Mouse (Mus musculus): ENCODE data around the gene Tnfsf9. TPM values are rescaled to one million over a fixed set of nuclear protein-coding genes. Genes with fewer than 3 reads are reported as not detected.
"Not testable (repeated sequence)": the region's sequence is repeated elsewhere in the genome, so short reads cannot be mapped to it uniquely, and the experiment has no call there.

Gene Tnfsf9
- polyA plus RNA-seq, 1 experiment from 2014 or later = 9.9 TPM

DNA sequence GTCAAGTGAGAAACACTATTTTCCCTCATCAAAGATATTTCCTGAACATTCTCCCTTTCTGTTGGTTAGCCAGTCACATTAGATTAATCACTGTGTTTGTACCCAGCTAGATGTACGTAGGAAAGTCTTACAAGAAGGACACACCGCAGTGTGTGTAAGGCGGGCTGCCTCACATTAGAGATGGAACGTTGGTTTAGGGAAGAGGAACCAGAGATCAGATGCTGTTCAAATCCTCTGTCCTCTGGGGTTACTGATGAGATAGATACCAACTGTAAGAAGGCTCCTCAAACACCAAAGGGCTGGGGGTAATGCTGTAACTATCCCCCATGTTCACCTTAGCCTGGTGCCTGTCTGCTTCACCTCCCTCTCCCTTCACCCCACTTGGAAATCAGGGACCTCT is 19.7 kb downstream of the Tnfsf9 start:
- Histone ChIP-seq H3K4me3 (ENCODE audit: low read length) (no peak overlapping the region), H3K9ac (replicated peaks; ENCODE audit: low read length) (no peak overlapping the region), H3K36me3 (ENCODE audit: insufficient read depth, low read length) (no peaks in the 10 kb centered on the region), H3K27ac (ENCODE audit: low read length) (no peak overlapping the region), H3K27me3 (ENCODE audit: insufficient read depth, low read length) (no peaks in the 10 kb centered on the region), H3K4me1 (ENCODE audit: insufficient read depth, low read length) (no peaks in the 10 kb centered on the region), H3K4me2 (replicated peaks; ENCODE audit: low read depth, low read length) (no peak overlapping the region), H3K9me3 (ENCODE audit: low read length) (no peaks in the 10 kb centered on the region)
- ATAC-seq (ENCODE audit: low FRiP score, low TSS enrichment) = no peak
- WGBS = 89% methylated on average over 4 of the region's 4 CpGs

DNA sequence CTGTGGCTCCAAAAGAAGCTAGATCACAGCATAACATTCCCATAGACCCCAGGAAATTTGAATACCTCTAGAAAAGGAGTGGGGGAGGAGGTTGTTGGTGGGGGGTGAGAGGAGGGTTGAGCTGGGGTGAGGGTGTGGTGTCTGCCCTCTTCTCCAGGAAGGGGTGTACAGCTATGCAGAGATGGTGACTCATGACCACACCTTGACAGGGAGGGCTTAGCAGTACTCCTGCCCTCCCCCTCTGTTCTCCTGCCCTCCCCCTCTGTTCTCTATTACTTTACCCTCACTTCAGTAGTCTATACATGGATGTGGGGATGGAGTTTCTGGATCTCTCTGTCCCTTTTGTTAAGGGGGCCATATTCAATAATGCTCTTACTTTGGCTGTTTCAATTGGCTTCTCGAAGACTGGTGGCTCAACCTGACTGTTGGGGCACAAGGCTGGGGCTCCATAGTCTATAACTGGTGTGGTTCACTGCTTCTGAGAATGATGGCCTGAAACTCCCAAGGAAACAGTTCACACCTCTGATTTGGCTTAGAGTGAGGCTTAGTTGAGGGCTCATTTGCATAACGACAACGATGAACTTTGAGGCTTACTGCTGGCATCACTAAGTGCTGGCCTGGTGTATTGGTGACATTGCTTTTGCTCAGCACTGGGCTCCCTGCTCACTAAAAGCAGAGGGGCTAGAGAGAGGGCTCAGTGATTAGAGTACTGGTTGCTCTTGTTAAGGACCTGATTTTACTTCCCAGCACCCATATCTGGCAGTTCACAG is 20.9 kb downstream of the Tnfsf9 start:
- no peak overlapping the region for H3K4me3 ChIP-seq (ENCODE audit: low read length)
- no peak overlapping the region for H3K9ac ChIP-seq (replicated peaks; ENCODE audit: low read length)
- no peaks in the 10 kb centered on the region for H3K9me3 ChIP-seq (ENCODE audit: low read length)
- H3K4me2 ChIP-seq (replicated peaks; ENCODE audit: low read depth, low read length) = no peak overlapping the region
- H3K4me1 ChIP-seq (ENCODE audit: insufficient read depth, low read length) = no peaks in the 10 kb centered on the region
- H3K27me3 ChIP-seq (ENCODE audit: insufficient read depth, low read length) = no peaks in the 10 kb centered on the region
- 68% methylated on average over 3 of the region's 3 CpGs for WGBS
- no peak for ATAC-seq (ENCODE audit: low FRiP score, low TSS enrichment)
- no peaks in the 10 kb centered on the region for H3K36me3 ChIP-seq (ENCODE audit: insufficient read depth, low read length)
- no peak overlapping the region for H3K27ac ChIP-seq (ENCODE audit: low read length)

DNA sequence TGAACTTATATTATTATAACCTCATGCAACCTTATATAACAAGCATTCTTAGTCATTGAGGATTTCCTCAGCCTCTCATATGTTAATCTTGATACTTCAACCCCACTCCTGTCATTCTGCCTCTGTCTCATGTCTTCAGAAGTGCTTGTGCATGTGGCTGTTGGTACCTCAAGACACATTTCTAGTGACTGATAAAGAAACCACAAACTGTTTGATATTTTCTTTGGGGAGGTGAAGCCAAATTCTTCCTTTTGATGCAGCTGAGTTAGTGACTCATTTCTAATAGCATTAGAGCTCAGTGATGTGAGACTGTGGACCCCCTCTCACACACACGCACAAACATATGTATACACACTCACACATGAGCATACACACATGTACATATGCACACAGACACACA is 26.7 kb downstream of the Tnfsf9 start:
- H3K36me3 ChIP-seq (ENCODE audit: insufficient read depth, low read length) = no peaks in the 10 kb centered on the region
- H3K9ac ChIP-seq (replicated peaks; ENCODE audit: low read length) = no peak overlapping the region
- no peaks in the 10 kb centered on the region for H3K9me3 ChIP-seq (ENCODE audit: low read length)
- WGBS = 82% methylated on average over 1 of the region's 1 CpGs
- no peak overlapping the region for H3K4me3 ChIP-seq (ENCODE audit: low read length)
- H3K27me3 ChIP-seq (ENCODE audit: insufficient read depth, low read length) = no peaks in the 10 kb centered on the region
- ATAC-seq (ENCODE audit: low FRiP score, low TSS enrichment) = no peak
- H3K27ac ChIP-seq (ENCODE audit: low read length) = no peak overlapping the region
- no peak overlapping the region for H3K4me2 ChIP-seq (replicated peaks; ENCODE audit: low read depth, low read length)
- H3K4me1 ChIP-seq (ENCODE audit: insufficient read depth, low read length) = no peaks in the 10 kb centered on the region

DNA sequence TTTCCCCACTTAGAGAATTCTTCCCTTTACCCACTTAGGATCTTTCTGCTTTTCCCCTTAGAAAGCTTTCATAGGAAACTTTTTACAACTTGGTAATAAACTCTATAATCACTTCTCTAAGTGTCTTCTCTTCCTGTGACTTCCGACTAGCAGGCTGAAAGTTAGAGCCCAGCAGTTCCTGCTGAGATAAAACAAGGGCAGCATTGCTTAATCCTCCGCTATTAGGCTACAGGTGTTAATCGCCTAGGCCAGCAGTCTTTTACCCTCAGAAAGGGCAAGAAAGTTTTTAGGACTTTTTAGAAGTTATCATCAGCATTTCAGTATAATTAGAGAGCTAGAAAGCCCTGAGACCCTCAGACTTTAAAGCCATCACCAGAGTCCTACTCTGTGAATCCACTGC is 28.9 kb downstream of the Tnfsf9 start:
- H3K9me3 ChIP-seq (ENCODE audit: low read length); H3K36me3 ChIP-seq (ENCODE audit: insufficient read depth, low read length); H3K27me3 ChIP-seq (ENCODE audit: insufficient read depth, low read length); H3K4me2 ChIP-seq (replicated peaks; ENCODE audit: low read depth, low read length); H3K9ac ChIP-seq (replicated peaks; ENCODE audit: low read length); H3K4me3 ChIP-seq (ENCODE audit: low read length); H3K27ac ChIP-seq (ENCODE audit: low read length); ATAC-seq (ENCODE audit: low FRiP score, low TSS enrichment); H3K4me1 ChIP-seq (ENCODE audit: insufficient read depth, low read length): not testable (repeated sequence)
- WGBS = 9% methylated on average over 3 of the region's 3 CpGs

DNA sequence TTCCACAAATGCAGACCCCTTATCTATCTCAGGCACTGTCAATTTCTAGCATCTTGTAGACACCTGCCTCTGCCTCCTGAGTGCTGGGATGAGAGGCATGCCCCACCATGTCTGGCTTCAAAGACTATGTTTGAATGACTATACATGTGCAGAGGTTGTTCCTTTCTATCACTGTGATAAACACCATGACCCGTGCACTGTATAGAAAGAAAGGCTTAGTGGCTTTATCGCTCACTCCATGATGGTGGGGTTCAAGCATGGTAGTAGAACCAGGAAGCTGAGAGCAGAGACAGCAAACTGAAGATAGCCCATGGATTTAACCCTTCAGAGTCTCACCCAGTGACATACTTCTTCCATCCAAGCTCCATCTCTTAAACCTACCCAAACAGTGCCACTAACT is 29.6 kb downstream of the Tnfsf9 start:
- no peak overlapping the region for H3K4me2 ChIP-seq (replicated peaks; ENCODE audit: low read depth, low read length)
- H3K36me3 ChIP-seq (ENCODE audit: insufficient read depth, low read length) = no peaks in the 10 kb centered on the region
- H3K9me3 ChIP-seq (ENCODE audit: low read length) = no peaks in the 10 kb centered on the region
- H3K9ac ChIP-seq (replicated peaks; ENCODE audit: low read length) = no peak overlapping the region
- H3K4me3 ChIP-seq (ENCODE audit: low read length) = no peak overlapping the region
- H3K4me1 ChIP-seq (ENCODE audit: insufficient read depth, low read length) = no peaks in the 10 kb centered on the region
- no peak for ATAC-seq (ENCODE audit: low FRiP score, low TSS enrichment)
- 92% methylated on average over 2 of the region's 2 CpGs for WGBS
- H3K27ac ChIP-seq (ENCODE audit: low read length) = no peak overlapping the region
- H3K27me3 ChIP-seq (ENCODE audit: insufficient read depth, low read length) = no peaks in the 10 kb centered on the region

DNA sequence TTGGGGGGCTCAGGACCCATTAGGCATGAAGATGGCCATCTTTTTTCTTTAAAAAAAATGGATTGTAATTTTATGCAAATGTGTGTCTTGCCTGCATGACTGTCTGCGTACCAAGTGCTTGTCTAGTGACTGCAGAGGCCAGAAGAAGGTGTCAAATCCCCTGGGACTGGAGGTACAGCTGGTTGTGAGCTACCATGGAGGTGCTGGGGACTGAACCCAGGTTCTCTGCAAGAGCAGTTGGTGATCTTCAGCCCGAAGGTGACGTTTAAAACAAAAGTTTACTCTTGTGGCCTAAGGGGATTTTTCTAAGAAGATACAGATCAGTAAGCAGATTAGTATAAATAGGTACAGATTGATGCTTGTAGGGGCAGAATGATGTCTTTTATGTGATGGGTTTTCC is 30.5 kb downstream of the Tnfsf9 start:
- Histone ChIP-seq H3K4me3 (ENCODE audit: low read length) (no peak overlapping the region), H3K27ac (ENCODE audit: low read length) (no peak overlapping the region), H3K9ac (replicated peaks; ENCODE audit: low read length) (no peak overlapping the region), H3K36me3 (ENCODE audit: insufficient read depth, low read length) (no peaks in the 10 kb centered on the region), H3K27me3 (ENCODE audit: insufficient read depth, low read length) (no peaks in the 10 kb centered on the region), H3K9me3 (ENCODE audit: low read length) (no peaks in the 10 kb centered on the region), H3K4me2 (replicated peaks; ENCODE audit: low read depth, low read length) (no peak overlapping the region), H3K4me1 (ENCODE audit: insufficient read depth, low read length) (no peaks in the 10 kb centered on the region)
- ATAC-seq (ENCODE audit: low FRiP score, low TSS enrichment) = no peak
- WGBS = 88% methylated on average over 3 of the region's 3 CpGs

DNA sequence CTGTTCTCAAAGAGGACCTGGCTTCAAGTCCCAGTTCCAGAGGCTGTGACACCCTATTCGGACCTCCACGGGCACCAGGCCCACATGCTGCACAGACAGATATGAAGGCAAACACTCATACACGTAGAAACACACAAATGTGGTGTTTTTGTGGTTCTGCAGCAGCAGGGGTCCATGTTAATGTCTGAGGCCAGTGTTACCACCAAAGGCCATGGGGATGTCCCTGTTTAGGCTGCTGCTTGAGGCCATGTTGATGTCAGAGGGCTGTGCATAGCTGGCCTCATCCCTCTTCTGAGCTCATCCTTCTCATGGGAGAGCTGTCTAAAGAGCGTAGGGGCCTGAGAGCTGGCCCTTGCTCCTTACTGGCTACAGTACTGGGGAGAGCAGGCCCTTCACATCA is 33.6 kb downstream of the Tnfsf9 start:
- no peak for ATAC-seq (ENCODE audit: low FRiP score, low TSS enrichment)
- Histone ChIP-seq H3K4me1 (ENCODE audit: insufficient read depth, low read length) (no peaks in the 10 kb centered on the region), H3K4me3 (ENCODE audit: low read length) (no peak overlapping the region), H3K27me3 (ENCODE audit: insufficient read depth, low read length) (no peaks in the 10 kb centered on the region), H3K36me3 (ENCODE audit: insufficient read depth, low read length) (no peaks in the 10 kb centered on the region), H3K9ac (replicated peaks; ENCODE audit: low read length) (no peak overlapping the region), H3K27ac (ENCODE audit: low read length) (no peak overlapping the region), H3K9me3 (ENCODE audit: low read length) (no peaks in the 10 kb centered on the region), H3K4me2 (replicated peaks; ENCODE audit: low read depth, low read length) (no peak overlapping the region)
- WGBS = 93% methylated on average over 4 of the region's 4 CpGs

DNA sequence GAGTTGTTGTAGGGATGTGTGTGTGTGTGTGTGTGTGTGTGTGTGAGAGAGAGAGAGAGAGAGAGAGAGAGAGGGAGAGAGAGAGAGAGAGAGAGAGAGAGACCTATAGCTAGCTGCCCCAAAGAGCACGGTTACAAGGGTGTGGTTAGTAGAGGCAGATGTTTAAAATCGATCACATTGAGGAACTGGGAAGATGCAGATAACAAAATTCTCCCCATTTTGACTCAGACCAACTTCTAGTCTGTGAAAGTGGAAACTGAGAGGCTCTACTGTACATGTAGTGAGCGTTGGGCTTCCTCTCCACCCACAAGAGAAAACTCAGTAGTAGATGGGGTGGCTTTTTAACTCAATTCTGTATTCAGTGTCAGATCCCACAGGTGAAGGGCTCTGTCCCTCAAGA is 34.6 kb downstream of the Tnfsf9 start:
- no peaks in the 10 kb centered on the region for H3K27me3 ChIP-seq (ENCODE audit: insufficient read depth, low read length)
- H3K4me3 ChIP-seq (ENCODE audit: low read length) = no peak overlapping the region
- H3K9ac ChIP-seq (replicated peaks; ENCODE audit: low read length) = no peak overlapping the region
- H3K36me3 ChIP-seq (ENCODE audit: insufficient read depth, low read length) = no peaks in the 10 kb centered on the region
- ATAC-seq (ENCODE audit: low FRiP score, low TSS enrichment) = no peak
- no peaks in the 10 kb centered on the region for H3K4me1 ChIP-seq (ENCODE audit: insufficient read depth, low read length)
- 84% methylated on average over 3 of the region's 3 CpGs for WGBS
- H3K4me2 ChIP-seq (replicated peaks; ENCODE audit: low read depth, low read length) = no peak overlapping the region
- H3K9me3 ChIP-seq (ENCODE audit: low read length) = no peaks in the 10 kb centered on the region
- H3K27ac ChIP-seq (ENCODE audit: low read length) = no peak overlapping the region

DNA sequence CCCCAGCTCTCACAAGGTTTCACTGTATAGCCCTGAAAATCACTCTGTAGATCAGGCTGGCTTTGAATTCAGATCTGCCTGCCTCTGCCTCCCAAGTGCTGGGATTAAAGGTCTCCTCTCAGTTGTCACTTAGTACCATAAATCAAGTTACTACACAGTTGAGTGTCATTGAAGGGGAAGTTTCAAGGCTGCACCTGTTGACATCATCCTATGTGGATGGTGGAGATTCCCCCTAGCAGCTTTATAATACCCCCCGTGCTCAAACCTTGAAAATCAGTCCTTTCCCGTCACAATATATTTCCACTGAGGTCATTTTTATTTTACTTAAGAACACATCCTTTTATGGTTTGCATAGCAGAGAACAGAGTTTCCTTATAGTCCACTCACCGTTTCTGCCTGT is 38.6 kb downstream of the Tnfsf9 start:
- no peaks in the 10 kb centered on the region for H3K36me3 ChIP-seq (ENCODE audit: insufficient read depth, low read length)
- no peak overlapping the region for H3K27ac ChIP-seq (ENCODE audit: low read length)
- no peak overlapping the region for H3K4me2 ChIP-seq (replicated peaks; ENCODE audit: low read depth, low read length)
- H3K27me3 ChIP-seq (ENCODE audit: insufficient read depth, low read length) = peaks cover 20% of the 10 kb centered on the region
- H3K4me1 ChIP-seq (ENCODE audit: insufficient read depth, low read length) = no peaks in the 10 kb centered on the region
- ATAC-seq (ENCODE audit: low FRiP score, low TSS enrichment) = no peak
- WGBS = 82% methylated on average over 3 of the region's 3 CpGs
- H3K9ac ChIP-seq (replicated peaks; ENCODE audit: low read length) = no peak overlapping the region
- H3K4me3 ChIP-seq (ENCODE audit: low read length) = no peak overlapping the region
- H3K9me3 ChIP-seq (ENCODE audit: low read length) = no peaks in the 10 kb centered on the region

DNA sequence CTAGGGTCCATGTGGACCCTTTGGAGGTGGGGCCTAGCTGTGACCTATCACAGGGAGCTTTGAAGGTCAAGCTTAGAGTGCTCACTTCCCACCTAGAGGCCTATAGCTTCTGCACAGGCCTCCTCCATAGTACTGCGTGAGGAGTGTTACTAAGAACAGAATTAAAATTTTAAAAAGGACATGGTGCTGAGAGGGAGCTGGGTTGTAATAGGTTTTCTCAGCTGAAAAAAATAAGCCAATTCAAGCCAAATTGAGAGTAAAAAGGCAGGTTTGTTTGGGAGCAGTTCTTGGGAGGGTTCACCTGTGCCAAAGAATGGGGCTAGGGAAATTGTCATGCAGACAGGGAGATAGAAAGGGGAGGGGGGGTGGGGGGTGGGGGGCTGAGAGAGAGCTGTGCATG is 40.0 kb downstream of the Tnfsf9 start:
- H3K9me3 ChIP-seq (ENCODE audit: low read length) = no peaks in the 10 kb centered on the region
- 77% methylated on average over 1 of the region's 1 CpGs for WGBS
- peaks cover 34% of the 10 kb centered on the region for H3K27me3 ChIP-seq (ENCODE audit: insufficient read depth, low read length)
- no peak overlapping the region for H3K27ac ChIP-seq (ENCODE audit: low read length)
- H3K4me3 ChIP-seq (ENCODE audit: low read length) = no peak overlapping the region
- H3K9ac ChIP-seq (replicated peaks; ENCODE audit: low read length) = no peak overlapping the region
- ATAC-seq (ENCODE audit: low FRiP score, low TSS enrichment) = no peak
- peaks cover 2% of the 10 kb centered on the region; the same call in 1 of the 2 replicates for H3K4me1 ChIP-seq (ENCODE audit: insufficient read depth, low read length)
- H3K4me2 ChIP-seq (replicated peaks; ENCODE audit: low read depth, low read length) = no peak overlapping the region
- no peaks in the 10 kb centered on the region for H3K36me3 ChIP-seq (ENCODE audit: insufficient read depth, low read length)
